ENCODE assay signal across 22 mouse cellular contexts in the genomic region with DNA sequence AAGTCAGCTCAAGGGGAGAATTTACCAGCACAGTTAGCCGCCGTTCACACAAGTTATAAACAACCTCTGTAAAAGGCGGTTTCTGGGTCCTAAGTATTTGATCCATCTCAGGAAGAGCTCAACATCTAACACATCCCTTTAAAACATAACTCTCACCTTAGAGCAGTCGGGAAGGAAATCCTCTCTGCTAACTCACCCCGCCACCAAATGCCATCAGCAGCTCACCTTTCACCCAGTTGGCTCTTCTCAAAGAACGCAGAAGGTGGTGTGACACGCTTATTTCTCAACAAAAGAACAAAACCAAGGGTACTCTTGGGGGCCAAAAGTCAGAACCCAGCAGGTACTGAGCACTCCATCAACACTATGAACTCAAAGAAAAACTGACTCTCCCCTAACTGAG. TPM values are rescaled to one million over a fixed set of nuclear protein-coding genes. Genes with fewer than 3 reads are reported as not detected.
DNase-seq lines count a peak whose midpoint lies in the region; ATAC-seq and TF ChIP-seq lines count a peak whose summit lies in the region.
"Had no signal": no experiment of that assay in that cellular context is flagged by ENCODE, and none has a peak within 500 bp of the region (broad histone marks: within the 10 kb centered on the region; RNA-seq: fewer than 3 reads in every experiment).

No protein-coding gene starts in this region.

- no peak for TF ChIP-seq EP300 in heart, adult 2 months (IDR thresholded peaks at IDR 0.05; ENCODE audit: insufficient read depth, low read depth, low read length)

- no peak for ATAC-seq in heart, embryonic 11.5 days (replicated peaks; ENCODE audit: insufficient number of reproducible peaks, low FRiP score, low TSS enrichment)
- ATAC-seq: forebrain, embryonic 15.5 days; intestine, embryonic 15.5 days had no signal

- peak in 1 of 2 experiments; percentile 38 for DNase-seq in heart, adult 2 months
- DNase-seq in kidney, adult 9 months = peak; percentile 49
- no peak for DNase-seq in kidney, postnatal 4 days
- DNase-seq in lung, adult 18-20 months = peak; percentile 21 to 53
- DNase-seq in lung, postnatal 14 days = no peak
- no peak for DNase-seq in retina, postnatal 1 day
- DNase-seq: adrenal gland, postnatal 10 days; cerebellum, adult 11 months; cerebellum, postnatal 10 days; lung, adult 2 months; right cerebral cortex, postnatal 4 days; thymus, postnatal 14 days had no signal

- H3K4me1 ChIP-seq in heart, adult 2 months (ENCODE audit: control insufficient read depth, insufficient read depth, low read length) = peaks cover 9% of the 10 kb centered on the region
- peaks cover 12% of the 10 kb centered on the region for H3K4me1 ChIP-seq in heart, embryonic 11.5 days (ENCODE audit: control insufficient read depth, insufficient read depth, low read length)

- peaks cover 35% of the 10 kb centered on the region for H3K36me3 ChIP-seq in heart, adult 2 months (ENCODE audit: control insufficient read depth, insufficient read depth, low read length)
- no peaks in the 10 kb centered on the region for H3K36me3 ChIP-seq in heart, embryonic 11.5 days (ENCODE audit: control insufficient read depth, insufficient read depth, low read length)

- H3K4me2 ChIP-seq in heart, embryonic 11.5 days = no peak overlapping the region
- H3K4me2 ChIP-seq: embryonic facial prominence, embryonic 12.5 days; forebrain, embryonic 15.5 days; heart, embryonic 15.5 days; hindbrain, embryonic 14.5 days; intestine, embryonic 15.5 days; limb, embryonic 12.5 days had no signal

- no peak for TF ChIP-seq CTCF in heart, adult 2 months (IDR thresholded peaks at IDR 0.05)

- H3K4me3 ChIP-seq in heart, adult 2 months = no peak overlapping the region; the same call in 1 of the 2 replicates
- H3K4me3 ChIP-seq in heart, embryonic 11.5 days (ENCODE audit: low read depth, low read length) = no peak overlapping the region
- H3K4me3 ChIP-seq: embryonic facial prominence, embryonic 12.5 days; erythroblast, embryonic 14.5 days; forebrain, embryonic 15.5 days; heart, embryonic 15.5 days; intestine, embryonic 15.5 days; limb, embryonic 12.5 days; midbrain, embryonic 10.5 days had no signal

- peak overlapping the region; percentile 91 for H3K27ac ChIP-seq in heart, adult 2 months
- no peak overlapping the region for H3K27ac ChIP-seq in heart, embryonic 11.5 days (ENCODE audit: low read depth, low read length)
- H3K27ac ChIP-seq: embryonic facial prominence, embryonic 12.5 days; forebrain, embryonic 15.5 days; heart, embryonic 15.5 days; hindbrain, embryonic 14.5 days; intestine, embryonic 15.5 days; limb, embryonic 12.5 days; macrophage; midbrain, embryonic 10.5 days had no signal

- no peak for TF ChIP-seq POLR2A in heart, adult 2 months (IDR thresholded peaks at IDR 0.05; ENCODE audit: insufficient read depth, low read depth, low read length)

- H3K27me3 ChIP-seq in heart, adult 2 months (ENCODE audit: control insufficient read depth, insufficient read depth, low read length) = no peaks in the 10 kb centered on the region
- H3K27me3 ChIP-seq in heart, embryonic 11.5 days (ENCODE audit: control insufficient read depth, insufficient read depth, low read length) = no peaks in the 10 kb centered on the region
- H3K27me3 ChIP-seq: embryonic facial prominence, embryonic 12.5 days; forebrain, embryonic 15.5 days; heart, embryonic 15.5 days; intestine, embryonic 15.5 days; limb, embryonic 12.5 days had no signal

- intact Hi-C loops in heart, adult 2 months (cut with DNase I) = loop anchor here (10.0 kb wide), 1 partner anchor 209 kb away; no protein-coding TSS in a partner anchor

- peak overlapping the region; percentile 39; the same call in 1 of the 2 replicates for H3K9ac ChIP-seq in heart, adult 2 months (ENCODE audit: low read depth, low read length)
- H3K9ac ChIP-seq in heart, embryonic 11.5 days (ENCODE audit: low read depth, low read length) = no peak overlapping the region
- H3K9ac ChIP-seq: embryonic facial prominence, embryonic 12.5 days; forebrain, embryonic 15.5 days; heart, embryonic 15.5 days; hindbrain, embryonic 14.5 days; intestine, embryonic 15.5 days; limb, embryonic 12.5 days had no signal

- H3K79me2 ChIP-seq in heart, adult 2 months (replicated peaks; ENCODE audit: control insufficient read depth, insufficient read depth, low read length) = peaks cover 3% of the 10 kb centered on the region; the same call in 1 of the 2 replicates

- H3K9me3 ChIP-seq in heart, embryonic 11.5 days (replicated peaks; ENCODE audit: control insufficient read depth, low read length) = no peaks in the 10 kb centered on the region
- H3K9me3 ChIP-seq: embryonic facial prominence, embryonic 12.5 days; forebrain, embryonic 15.5 days; heart, embryonic 15.5 days; intestine, embryonic 15.5 days; limb, embryonic 12.5 days; midbrain, embryonic 10.5 days had no signal

- 52% methylated on average over 7 of the region's 7 CpGs for WGBS in heart, adult 2 months
- 87% methylated on average over 7 of the region's 7 CpGs for WGBS in heart, embryonic 11.5 days (ENCODE audit: insufficient replicate concordance)

RNA-seq across cellular contexts. Expression of gene Gpam, which starts 31.5 kb away (rescaled TPM):
- total RNA-seq in heart, adult 2 months (2021) = 100 to 1,000 TPM; 149 to 173 TPM
- polyA plus RNA-seq in heart, adult 2 months (2012; rRNA removed) = 75.4 and 121 TPM in 2 replicates
- polyA plus RNA-seq in heart, embryonic 11.5 days (2014; fragmentation: Nextera tagmentation; extraction: Ambion mirVana) = 9.9 and 11.0 TPM in 2 replicates

Comparison
In these comparisons a context has a peak if more than half of its experiments do, and no peak if none do; other contexts are left out.
1. DNase-seq: peak in kidney, adult 9 months (single experiment) and lung, adult 18-20 months (2 of 2); none in kidney, postnatal 4 days (0 of 2), lung, postnatal 14 days (single experiment) and retina, postnatal 1 day (single experiment).